Mouse (Mus musculus) hindbrain, embryonic 16.5 days (tissue): ENCODE data around the gene Thra. TPM values are rescaled to one million over a fixed set of nuclear protein-coding genes. Genes with fewer than 3 reads are reported as not detected.

Experiments
- ATAC-seq: fragments of 200-750 bp; cut with Nextera tagmentation; 2 replicates; pipeline ENCODE4 v1.8.0; 2017; ENCODE audit warnings: moderate TSS enrichment, moderate library complexity
- H3K27ac ChIP-seq: fragments of 300-500 bp; sonication (generic); 2 replicates; pipeline ENCODE4 v1.5.1; 2014; ENCODE audit warnings: low read depth, mild to moderate bottlenecking, control low read depth, low read length, moderate library complexity
- H3K27me3 ChIP-seq: fragments of 300-500 bp; sonication (generic); replicated peaks from 2 replicates; pipeline ENCODE4 v1.6.1; 2014; ENCODE audit warnings: low read length; ENCODE audit not compliant: control insufficient read depth, insufficient read depth
- H3K36me3 ChIP-seq: fragments of 300-500 bp; sonication (generic); 2 replicates; pipeline ENCODE4 v1.6.1; 2014; ENCODE audit warnings: mild to moderate bottlenecking, low read length, moderate library complexity, mixed read lengths; ENCODE audit not compliant: control insufficient read depth, insufficient read depth
- H3K4me1 ChIP-seq: fragments of 300-500 bp; sonication (generic); 2 replicates; pipeline ENCODE4 v1.6.1; 2014; ENCODE audit warnings: low read depth, low read length; ENCODE audit not compliant: control insufficient read depth, insufficient read depth
- H3K4me2 ChIP-seq: fragments of 300-500 bp; sonication (generic); 2 replicates; pipeline ENCODE4 v1.6.1; 2014; ENCODE audit warnings: mild to moderate bottlenecking, low read length, control low read depth, moderate library complexity
- H3K4me3 ChIP-seq: fragments of 300-500 bp; sonication (generic); 2 replicates; pipeline ENCODE4 v1.5.1; 2014; ENCODE audit warnings: mild to moderate bottlenecking, low read length, control low read depth, moderate library complexity
- H3K9ac ChIP-seq: fragments of 300-500 bp; sonication (generic); 2 replicates; pipeline ENCODE4 v1.6.1; 2014; ENCODE audit warnings: low read depth, mild to moderate bottlenecking, control low read depth, low read length, moderate library complexity
- H3K9me3 ChIP-seq: fragments of 300-500 bp; sonication (generic); 2 replicates; pipeline ENCODE4 v1.6.1; 2014; ENCODE audit warnings: mild to moderate bottlenecking, low read length, moderate library complexity; ENCODE audit not compliant: control insufficient read depth
- WGBS: fragments of 180-500 bp; shearing (Covaris S2); extraction: QIAGEN DNeasy Blood & Tissue Kit; methylation state at CpG from one replicate; pipeline ENCODE4 v1.1.7; 2014; 5-methylcytosine and 5-hydroxymethylcytosine counted together
- polyA plus RNA-seq: library from polyadenylated mRNA; unstranded; fragments of >200 nt; fragmentation: Nextera tagmentation; extraction: Ambion mirVana; gene quantifications from 2 replicates; pipeline ENCODE4 v1.2.1, GENCODE M21; 2015

The Thra gene
- polyA plus RNA-seq, 1 experiment from 2014 or later: 144 TPM

GRCm38 (mm10) chr11:98785772-98786281 lies 45.4 kb downstream of the Thra start:
- no peak overlapping the region for H3K4me3 ChIP-seq
- H3K4me1 ChIP-seq: peaks cover 36% of the 10 kb centered on the region
- H3K4me2 ChIP-seq: peak overlapping the region; percentile 42
- no peaks in the 10 kb centered on the region for H3K27me3 ChIP-seq
- WGBS: 8% methylated on average over 12 of the region's 12 CpGs
- peak; percentile 37; the same call in 1 of the 2 replicates for ATAC-seq
- no peaks in the 10 kb centered on the region for H3K9me3 ChIP-seq
- no peaks in the 10 kb centered on the region for H3K36me3 ChIP-seq
- peak overlapping the region; percentile 19 for H3K27ac ChIP-seq
- peak overlapping the region; percentile 24; the same call in 1 of the 2 replicates for H3K9ac ChIP-seq

GRCm38 (mm10) chr11:98786359-98787214 lies 46.1 kb downstream of the Thra start:
- Histone ChIP-seq H3K9ac (0 out of 2 replicates have a peak overlapping the region, but pooled peaks have one; percentile 24), H3K4me3 (no peak overlapping the region), H3K4me1 (peaks cover 33% of the 10 kb centered on the region), H3K9me3 (no peaks in the 10 kb centered on the region), H3K36me3 (no peaks in the 10 kb centered on the region), H3K4me2 (peak overlapping the region; percentile 42), H3K27me3 (no peaks in the 10 kb centered on the region), H3K27ac (peak overlapping the region; percentile 19)
- 1% methylated on average over 13 of the region's 15 CpGs for WGBS
- ATAC-seq: peak; percentile 63

- no peak overlapping the region for H3K27ac ChIP-seq
- H3K4me1 ChIP-seq: peaks cover 27% of the 10 kb centered on the region
- no peaks in the 10 kb centered on the region for H3K36me3 ChIP-seq
- no peaks in the 10 kb centered on the region for H3K9me3 ChIP-seq
- no peak overlapping the region for H3K9ac ChIP-seq
- no peak overlapping the region for H3K4me3 ChIP-seq
- no peak overlapping the region for H3K4me2 ChIP-seq
- no peak for ATAC-seq
- WGBS: 32% methylated on average over 7 of the region's 7 CpGs
- H3K27me3 ChIP-seq: no peaks in the 10 kb centered on the region
Observed at GRCm38 (mm10) chr11:98787229-98787628, 46.8 kb downstream of the Thra start.

- Histone ChIP-seq H3K9ac (no peak overlapping the region), H3K27me3 (no peaks in the 10 kb centered on the region), H3K36me3 (no peaks in the 10 kb centered on the region), H3K4me2 (no peak overlapping the region), H3K4me1 (peaks cover 22% of the 10 kb centered on the region), H3K27ac (no peak overlapping the region), H3K4me3 (no peak overlapping the region), H3K9me3 (no peaks in the 10 kb centered on the region)
- WGBS: 92% methylated on average over 1 of the region's 1 CpGs
- no peak for ATAC-seq
Observed at GRCm38 (mm10) chr11:98787691-98788090, 47.3 kb downstream of the Thra start.

GRCm38 (mm10) chr11:98788139-98788538 lies 47.7 kb downstream of the Thra start:
- Histone ChIP-seq H3K27ac (0 out of 2 replicates have a peak overlapping the region, but pooled peaks have one; percentile 13), H3K4me3 (no peak overlapping the region), H3K36me3 (no peaks in the 10 kb centered on the region), H3K4me2 (no peak overlapping the region; the same call in 1 of the 2 replicates), H3K9ac (no peak overlapping the region), H3K27me3 (no peaks in the 10 kb centered on the region), H3K4me1 (peaks cover 18% of the 10 kb centered on the region), H3K9me3 (no peaks in the 10 kb centered on the region)
- no peak for ATAC-seq
- WGBS: 91% methylated on average over 5 of the region's 5 CpGs

- Histone ChIP-seq H3K9me3 (no peaks in the 10 kb centered on the region), H3K27me3 (no peaks in the 10 kb centered on the region), H3K9ac (peak overlapping the region; percentile 62), H3K36me3 (no peaks in the 10 kb centered on the region), H3K4me1 (peaks cover 16% of the 10 kb centered on the region), H3K4me3 (peak overlapping the region; percentile 46), H3K27ac (peak overlapping the region; percentile 48; the same call in 1 of the 2 replicates), H3K4me2 (peak overlapping the region; percentile 98)
- WGBS: 13% methylated on average over 18 of the region's 18 CpGs
- ATAC-seq: peak; percentile 83
Observed at GRCm38 (mm10) chr11:98788550-98789218, 48.2 kb downstream of the Thra start.

GRCm38 (mm10) chr11:98789219-98789807 lies 48.9 kb downstream of the Thra start:
- H3K9me3 ChIP-seq: no peaks in the 10 kb centered on the region
- peak; percentile 27 for ATAC-seq
- no peaks in the 10 kb centered on the region for H3K27me3 ChIP-seq
- H3K4me2 ChIP-seq: peak overlapping the region; percentile 98
- H3K36me3 ChIP-seq: no peaks in the 10 kb centered on the region
- no peak overlapping the region for H3K27ac ChIP-seq
- H3K4me1 ChIP-seq: peaks cover 21% of the 10 kb centered on the region
- peak overlapping the region; percentile 46 for H3K4me3 ChIP-seq
- 1% methylated on average over 25 of the region's 25 CpGs for WGBS
- H3K9ac ChIP-seq: peak overlapping the region; percentile 62

GRCm38 (mm10) chr11:98789824-98790223 lies 49.4 kb downstream of the Thra start:
- no peaks in the 10 kb centered on the region for H3K9me3 ChIP-seq
- 45% methylated on average over 5 of the region's 5 CpGs for WGBS
- H3K4me1 ChIP-seq: peaks cover 21% of the 10 kb centered on the region
- H3K27me3 ChIP-seq: no peaks in the 10 kb centered on the region
- ATAC-seq: no peak
- H3K27ac ChIP-seq: no peak overlapping the region
- no peaks in the 10 kb centered on the region for H3K36me3 ChIP-seq
- no peak overlapping the region for H3K4me3 ChIP-seq
- peak overlapping the region; percentile 98 for H3K4me2 ChIP-seq
- no peak overlapping the region; the same call in 1 of the 2 replicates for H3K9ac ChIP-seq
